ENCODE assay signal across 30 mouse cellular contexts in the genomic region with DNA sequence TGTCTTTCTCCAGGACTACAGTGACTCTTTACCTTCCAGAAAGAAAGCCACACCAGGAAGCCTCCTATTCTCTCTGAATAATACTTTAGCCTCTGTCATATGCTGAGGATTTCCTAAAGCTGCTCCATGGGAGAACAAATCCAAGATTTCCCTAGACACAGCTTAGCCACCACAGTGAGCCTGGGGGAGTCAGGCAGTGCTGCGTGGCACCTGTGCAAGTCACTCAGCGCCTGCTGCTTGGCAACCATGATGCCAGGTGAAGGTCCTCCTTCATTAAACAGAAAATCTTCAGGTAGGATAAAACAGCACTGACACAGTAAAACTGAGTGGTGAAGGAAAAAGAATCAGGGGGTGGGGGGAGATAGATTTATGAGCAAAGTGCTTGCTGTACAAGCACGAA.
"Had no signal": no experiment of that assay in that cellular context is flagged by ENCODE, and none has a peak within 500 bp of the region (broad histone marks: within the 10 kb centered on the region; RNA-seq: fewer than 3 reads in every experiment).

No protein-coding gene starts in this region.

- H3K4me1 ChIP-seq: limb, embryonic 10.5 days; limb, embryonic 13.5 days; limb, embryonic 15.5 days; liver, embryonic 12.5 days; liver, embryonic 13.5 days; liver, embryonic 15.5 days; lung, embryonic 15.5 days; midbrain, embryonic 15.5 days had no signal

- H3K27me3 ChIP-seq: limb, embryonic 12.5 days; limb, embryonic 13.5 days; limb, embryonic 15.5 days; liver, embryonic 12.5 days; liver, embryonic 13.5 days; liver, embryonic 15.5 days; lung, embryonic 15.5 days; megakaryocyte, embryonic 14.5 days; midbrain, embryonic 12.5 days; midbrain, embryonic 13.5 days; midbrain, embryonic 15.5 days; neural tube, embryonic 12.5 days; neural tube, embryonic 13.5 days had no signal

- H3K9ac ChIP-seq: limb, embryonic 12.5 days; limb, embryonic 13.5 days; limb, embryonic 15.5 days; liver, embryonic 12.5 days; liver, embryonic 13.5 days; liver, embryonic 14.5 days; liver, embryonic 15.5 days; liver, postnatal 0 days; lung, embryonic 14.5 days; lung, embryonic 15.5 days; midbrain, embryonic 12.5 days; midbrain, embryonic 13.5 days; midbrain, embryonic 15.5 days; neural tube, embryonic 12.5 days; neural tube, embryonic 13.5 days had no signal

- H3K4me3 ChIP-seq: limb, embryonic 10.5 days; limb, embryonic 12.5 days; limb, embryonic 13.5 days; limb, embryonic 15.5 days; liver, embryonic 12.5 days; liver, embryonic 13.5 days; liver, embryonic 15.5 days; lung, embryonic 15.5 days; megakaryocyte, embryonic 14.5 days; midbrain, embryonic 12.5 days; midbrain, embryonic 13.5 days; midbrain, embryonic 15.5 days; neural tube, embryonic 12.5 days; neural tube, embryonic 13.5 days had no signal

- ATAC-seq: liver, embryonic 12.5 days; liver, postnatal 0 days; lung, postnatal 0 days; midbrain, embryonic 13.5 days; midbrain, embryonic 15.5 days; midbrain, embryonic 16.5 days had no signal

- H3K4me2 ChIP-seq: limb, embryonic 12.5 days; limb, embryonic 13.5 days; limb, embryonic 15.5 days; liver, embryonic 11.5 days; liver, embryonic 12.5 days; liver, embryonic 13.5 days; liver, embryonic 15.5 days; lung, embryonic 14.5 days; lung, embryonic 15.5 days; midbrain, embryonic 11.5 days; midbrain, embryonic 12.5 days; midbrain, embryonic 13.5 days; midbrain, embryonic 15.5 days; neural tube, embryonic 12.5 days; neural tube, embryonic 13.5 days had no signal

- H3K27ac ChIP-seq: limb, embryonic 10.5 days; limb, embryonic 12.5 days; limb, embryonic 13.5 days; limb, embryonic 15.5 days; liver, embryonic 12.5 days; liver, embryonic 13.5 days; liver, embryonic 14.5 days; liver, embryonic 15.5 days; lung, embryonic 15.5 days; macrophage; midbrain, embryonic 12.5 days; midbrain, embryonic 13.5 days; midbrain, embryonic 15.5 days; neural tube, embryonic 12.5 days; neural tube, embryonic 13.5 days had no signal

- H3K36me3 ChIP-seq: limb, embryonic 10.5 days; limb, embryonic 12.5 days; limb, embryonic 13.5 days; limb, embryonic 15.5 days; liver, embryonic 12.5 days; liver, embryonic 13.5 days; liver, embryonic 15.5 days; lung, embryonic 15.5 days; midbrain, embryonic 12.5 days; midbrain, embryonic 13.5 days; midbrain, embryonic 15.5 days; neural tube, embryonic 12.5 days; neural tube, embryonic 13.5 days had no signal

- H3K9me3 ChIP-seq: limb, embryonic 10.5 days; limb, embryonic 12.5 days; limb, embryonic 13.5 days; limb, embryonic 15.5 days; liver, embryonic 12.5 days; liver, embryonic 13.5 days; liver, embryonic 15.5 days; lung, embryonic 15.5 days; midbrain, embryonic 12.5 days; midbrain, embryonic 13.5 days; midbrain, embryonic 15.5 days; neural tube, embryonic 12.5 days; neural tube, embryonic 13.5 days had no signal

- DNase-seq: left cerebral cortex, postnatal 4 days; liver; liver, embryonic 13.5 days; liver, postnatal 0 days; lung, adult 18-20 months; lung, adult 2 months; lung, embryonic 14.5 days; lung, postnatal 10 days; lung, postnatal 14 days; lung, postnatal 36 days; lung, postnatal 4 days had no signal
